Mouse (Mus musculus) G1E (cell line): ENCODE measurements around the gene 2810408A11Rik.

Experiments
- CTCF ChIP-seq: IDR thresholded peaks from 2 replicates; pipeline ENCODE4 v1.5.1; 2012; ENCODE audit warnings: low read depth, low read length, inconsistent platforms, mixed read lengths
- GATA1 ChIP-seq: IDR thresholded peaks from 2 replicates; pipeline ENCODE4 v1.6.1; 2012; ENCODE audit warnings: borderline replicate concordance, low read length, inconsistent platforms, mixed read lengths
- GATA2 ChIP-seq: IDR thresholded peaks from 2 replicates; pipeline ENCODE4 v1.6.1; 2012; ENCODE audit warnings: low read depth, low read length, inconsistent platforms, borderline replicate concordance
- POLR2AphosphoS5 ChIP-seq: IDR thresholded peaks from 2 replicates; pipeline ENCODE4 v1.6.1; 2012; ENCODE audit warnings: low read depth, low read length, inconsistent platforms; ENCODE audit not compliant: insufficient replicate concordance

DNA sequence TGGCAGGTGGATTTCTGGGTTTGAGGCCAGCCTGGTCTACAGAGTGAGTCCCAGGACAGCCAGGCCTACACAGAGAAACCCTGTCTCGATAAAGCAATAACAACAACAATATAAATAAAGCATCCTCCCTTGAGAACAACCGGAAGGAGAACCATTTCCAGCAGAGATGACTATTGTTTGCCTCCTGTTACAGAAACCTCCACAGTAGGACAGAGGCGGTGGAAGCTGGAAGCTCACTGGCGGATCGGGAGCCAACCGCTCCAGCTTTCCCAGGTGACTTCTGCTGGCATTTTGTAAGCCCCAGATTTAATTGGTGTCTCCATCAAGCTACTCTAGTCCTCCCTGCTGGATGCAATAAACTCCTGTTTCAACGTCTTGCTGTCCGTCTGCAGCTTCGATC is 35.2 kb downstream of the 2810408A11Rik start:
- TF ChIP-seq CTCF (no peak), GATA2 (no peak), POLR2AphosphoS5 (no peak), GATA1 (no peak)
